Mouse (Mus musculus) hindbrain, embryonic 16.5 days (tissue): ENCODE data around the gene Rnf40. TPM values are rescaled to one million over a fixed set of nuclear protein-coding genes. Genes with fewer than 3 reads are reported as not detected.
"Not testable (repeated sequence)": the region's sequence is repeated elsewhere in the genome, so short reads cannot be mapped to it uniquely, and the experiment has no call there.

Source experiments
- ATAC-seq: fragments of 200-750 bp; cut with Nextera tagmentation; 2 replicates; pipeline ENCODE4 v1.8.0; 2017; ENCODE audit warnings: moderate TSS enrichment, moderate library complexity
- H3K27ac ChIP-seq: fragments of 300-500 bp; sonication (generic); 2 replicates; pipeline ENCODE4 v1.5.1; 2014; ENCODE audit warnings: low read depth, mild to moderate bottlenecking, control low read depth, low read length, moderate library complexity
- H3K27me3 ChIP-seq: fragments of 300-500 bp; sonication (generic); replicated peaks from 2 replicates; pipeline ENCODE4 v1.6.1; 2014; ENCODE audit warnings: low read length; ENCODE audit not compliant: control insufficient read depth, insufficient read depth
- H3K36me3 ChIP-seq: fragments of 300-500 bp; sonication (generic); 2 replicates; pipeline ENCODE4 v1.6.1; 2014; ENCODE audit warnings: mild to moderate bottlenecking, low read length, moderate library complexity, mixed read lengths; ENCODE audit not compliant: control insufficient read depth, insufficient read depth
- H3K4me1 ChIP-seq: fragments of 300-500 bp; sonication (generic); 2 replicates; pipeline ENCODE4 v1.6.1; 2014; ENCODE audit warnings: low read depth, low read length; ENCODE audit not compliant: control insufficient read depth, insufficient read depth
- H3K4me2 ChIP-seq: fragments of 300-500 bp; sonication (generic); 2 replicates; pipeline ENCODE4 v1.6.1; 2014; ENCODE audit warnings: mild to moderate bottlenecking, low read length, control low read depth, moderate library complexity
- H3K4me3 ChIP-seq: fragments of 300-500 bp; sonication (generic); 2 replicates; pipeline ENCODE4 v1.5.1; 2014; ENCODE audit warnings: mild to moderate bottlenecking, low read length, control low read depth, moderate library complexity
- H3K9ac ChIP-seq: fragments of 300-500 bp; sonication (generic); 2 replicates; pipeline ENCODE4 v1.6.1; 2014; ENCODE audit warnings: low read depth, mild to moderate bottlenecking, control low read depth, low read length, moderate library complexity
- H3K9me3 ChIP-seq: fragments of 300-500 bp; sonication (generic); 2 replicates; pipeline ENCODE4 v1.6.1; 2014; ENCODE audit warnings: mild to moderate bottlenecking, low read length, moderate library complexity; ENCODE audit not compliant: control insufficient read depth
- WGBS: fragments of 180-500 bp; shearing (Covaris S2); extraction: QIAGEN DNeasy Blood & Tissue Kit; methylation state at CpG from one replicate; pipeline ENCODE4 v1.1.7; 2014; 5-methylcytosine and 5-hydroxymethylcytosine counted together
- polyA plus RNA-seq: library from polyadenylated mRNA; unstranded; fragments of >200 nt; fragmentation: Nextera tagmentation; extraction: Ambion mirVana; gene quantifications from 2 replicates; pipeline ENCODE4 v1.2.1, GENCODE M21; 2015

Gene Rnf40
- polyA plus RNA-seq, 1 experiment from 2014 or later = 38.0 TPM

DNA sequence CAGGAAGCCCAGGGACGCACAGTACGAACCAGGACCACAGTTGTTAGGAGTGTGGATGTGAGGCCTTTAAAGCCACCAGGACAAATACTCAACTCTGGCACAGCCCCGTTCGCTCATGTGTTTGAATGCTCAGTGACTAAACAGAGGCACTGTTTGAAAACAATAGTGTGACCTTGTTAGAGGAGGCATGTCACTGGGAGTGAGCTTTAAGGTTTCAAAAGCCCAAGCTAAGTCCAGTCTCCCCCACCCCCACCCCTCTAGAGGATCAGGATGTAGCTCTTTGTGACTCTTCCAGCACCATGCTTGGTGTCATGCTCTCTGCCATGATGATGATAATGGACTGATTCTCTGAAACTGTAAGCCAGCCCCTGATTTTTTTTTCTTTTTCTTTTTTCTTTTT lies 42.8 kb downstream of the Rnf40 start:
- Histone ChIP-seq H3K9ac (no peak overlapping the region), H3K36me3 (no peaks in the 10 kb centered on the region), H3K4me1 (no peaks in the 10 kb centered on the region), H3K9me3 (no peaks in the 10 kb centered on the region), H3K27me3 (no peaks in the 10 kb centered on the region), H3K4me3 (no peak overlapping the region), H3K27ac (no peak overlapping the region), H3K4me2 (no peak overlapping the region)
- no peak for ATAC-seq
- whole genome bisulfite sequencing = 67% methylated on average over 4 of the region's 4 CpGs

DNA sequence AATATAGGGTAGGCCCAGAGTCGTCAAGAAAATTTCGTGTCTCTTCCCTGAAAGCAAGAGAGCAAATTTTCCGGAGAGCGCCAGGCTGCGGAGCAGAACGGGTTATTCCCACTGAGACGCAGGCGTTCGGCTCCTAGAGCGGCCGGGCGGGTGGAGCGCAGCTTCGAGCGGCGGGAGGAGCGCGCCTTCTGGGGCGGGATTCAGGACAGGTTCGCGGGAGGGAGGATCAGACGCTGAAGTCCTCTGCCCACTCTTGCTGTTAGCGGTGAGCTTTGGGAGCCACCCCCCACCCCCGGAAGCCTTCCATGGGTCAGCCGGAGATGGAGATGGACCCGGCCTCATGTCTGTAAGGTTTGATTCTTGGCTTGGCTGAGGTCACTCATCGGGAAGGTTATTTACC lies 48.4 kb downstream of the Rnf40 start:
- no peaks in the 10 kb centered on the region for H3K36me3 ChIP-seq
- H3K27ac ChIP-seq = no peak overlapping the region; the same call in 1 of the 2 replicates
- peak overlapping the region; percentile 66 for H3K4me3 ChIP-seq
- peak; percentile 79 for ATAC-seq
- under 1% methylated on average over 26 of the region's 27 CpGs for WGBS
- no peaks in the 10 kb centered on the region for H3K9me3 ChIP-seq
- peak overlapping the region; percentile 84 for H3K9ac ChIP-seq
- H3K4me1 ChIP-seq = peaks cover 6% of the 10 kb centered on the region
- no peaks in the 10 kb centered on the region for H3K27me3 ChIP-seq
- H3K4me2 ChIP-seq = peak overlapping the region; percentile 76

DNA sequence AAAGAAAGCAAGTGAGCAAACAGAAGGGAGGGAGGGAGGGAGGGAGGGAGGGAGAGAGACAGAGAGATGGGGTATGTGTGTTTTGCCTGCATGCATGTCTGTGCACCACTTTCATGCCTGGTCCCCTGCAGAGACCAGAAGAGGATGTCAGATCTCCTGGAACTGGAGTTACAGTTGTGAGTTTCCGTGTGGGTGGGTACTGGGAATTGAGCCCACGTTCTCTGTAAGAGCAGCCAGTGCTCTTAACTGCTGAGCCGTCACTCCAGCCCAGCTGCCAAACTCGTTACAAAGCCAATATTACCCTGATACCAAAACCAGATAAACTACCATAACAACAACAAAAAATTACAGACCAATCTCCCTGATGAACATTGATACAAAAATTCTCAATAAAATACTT lies 52.7 kb downstream of the Rnf40 start:
- Histone ChIP-seq H3K9me3 (no peaks in the 10 kb centered on the region), H3K27me3 (no peaks in the 10 kb centered on the region), H3K4me2 (no peak overlapping the region), H3K27ac (no peak overlapping the region), H3K36me3 (no peaks in the 10 kb centered on the region), H3K4me3 (no peak overlapping the region), H3K4me1 (peaks cover 6% of the 10 kb centered on the region), H3K9ac (no peak overlapping the region)
- ATAC-seq = no peak
- 46% methylated on average over 4 of the region's 4 CpGs for WGBS

- H3K36me3 ChIP-seq = no peaks in the 10 kb centered on the region
- H3K4me1 ChIP-seq = peaks cover 4% of the 10 kb centered on the region
- H3K4me2 ChIP-seq = no peak overlapping the region
- no peak for ATAC-seq
- H3K9me3 ChIP-seq = no peaks in the 10 kb centered on the region
- H3K27me3 ChIP-seq = no peaks in the 10 kb centered on the region
- no peak overlapping the region for H3K9ac ChIP-seq
- WGBS = 80% methylated on average over 4 of the region's 4 CpGs
- no peak overlapping the region for H3K27ac ChIP-seq
- no peak overlapping the region for H3K4me3 ChIP-seq
Measured at GRCm38 (mm10) chr7:127642254-127642653, 53.7 kb downstream of the Rnf40 start.

GRCm38 (mm10) chr7:127646363-127646762 lies 57.8 kb downstream of the Rnf40 start:
- ATAC-seq = no peak
- H3K4me1 ChIP-seq = no peaks in the 10 kb centered on the region
- WGBS = 92% methylated on average over 4 of the region's 4 CpGs
- H3K9ac ChIP-seq = no peak overlapping the region
- no peaks in the 10 kb centered on the region for H3K9me3 ChIP-seq
- H3K4me3 ChIP-seq = no peak overlapping the region
- no peaks in the 10 kb centered on the region for H3K36me3 ChIP-seq
- H3K4me2 ChIP-seq = no peak overlapping the region
- H3K27ac ChIP-seq = no peak overlapping the region
- no peaks in the 10 kb centered on the region for H3K27me3 ChIP-seq

DNA sequence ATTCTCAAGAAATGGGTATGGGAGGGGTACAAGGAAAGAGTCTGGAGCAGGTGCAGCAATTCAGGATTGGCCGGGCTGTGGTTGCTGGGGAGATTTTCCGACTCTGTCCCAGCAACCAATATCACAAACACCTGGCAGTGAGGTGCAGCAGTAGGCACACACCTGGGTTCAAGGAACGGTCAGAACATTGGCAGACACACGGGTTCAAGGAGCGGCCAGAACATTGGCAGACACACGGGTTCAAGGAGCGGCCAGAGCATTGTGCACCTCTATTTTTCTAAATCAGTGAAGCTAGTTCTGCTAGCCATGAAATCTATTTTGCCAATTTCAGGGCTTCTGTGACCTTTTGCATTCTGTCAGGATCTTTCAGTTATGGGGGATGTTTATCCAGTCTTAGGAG lies 59.0 kb downstream of the Rnf40 start:
- not testable (repeated sequence) for H3K4me1 ChIP-seq, H3K9me3 ChIP-seq, H3K4me3 ChIP-seq, H3K27me3 ChIP-seq, H3K4me2 ChIP-seq, ATAC-seq, H3K36me3 ChIP-seq, H3K9ac ChIP-seq, H3K27ac ChIP-seq
- 90% methylated on average over 7 of the region's 7 CpGs for WGBS

DNA sequence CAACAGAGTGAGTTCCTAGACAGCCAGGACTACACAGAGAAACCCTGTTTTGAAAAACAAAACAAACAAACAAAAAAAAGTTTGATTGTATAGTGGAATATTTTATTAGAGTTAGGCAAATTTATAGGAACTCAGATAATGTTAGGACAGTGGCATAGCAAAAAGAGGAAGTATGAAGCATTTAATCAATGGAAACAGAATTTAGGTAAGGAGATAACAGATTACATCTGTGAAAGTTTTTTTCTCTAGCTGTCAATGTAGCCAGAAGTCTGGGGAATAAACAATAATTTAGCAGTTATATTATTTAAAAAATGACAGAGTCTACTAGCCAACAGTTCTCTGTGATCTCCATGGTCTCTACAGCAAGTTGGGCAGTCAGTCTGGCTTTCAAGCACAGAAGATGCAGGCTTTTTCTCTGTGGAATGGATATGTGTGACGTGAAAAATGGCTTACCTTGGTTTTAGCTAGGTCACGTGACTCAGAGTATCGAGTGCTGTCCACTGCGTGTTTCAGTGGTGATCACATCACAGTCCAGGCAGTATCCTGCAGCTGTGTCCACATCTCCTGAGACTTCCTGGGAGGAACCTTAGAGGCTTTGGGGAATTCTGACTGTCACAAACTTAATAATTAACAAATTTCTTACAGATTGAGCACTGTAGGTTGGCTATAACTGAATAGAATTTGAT lies 60.1 kb downstream of the Rnf40 start:
- no peak overlapping the region for H3K4me3 ChIP-seq
- no peaks in the 10 kb centered on the region for H3K4me1 ChIP-seq
- H3K4me2 ChIP-seq = no peak overlapping the region
- no peak overlapping the region for H3K27ac ChIP-seq
- no peaks in the 10 kb centered on the region for H3K36me3 ChIP-seq
- no peak for ATAC-seq
- 84% methylated on average over 4 of the region's 4 CpGs for WGBS
- H3K27me3 ChIP-seq = no peaks in the 10 kb centered on the region
- no peaks in the 10 kb centered on the region for H3K9me3 ChIP-seq
- H3K9ac ChIP-seq = no peak overlapping the region

GRCm38 (mm10) chr7:127649206-127649605 lies 60.6 kb downstream of the Rnf40 start:
- no peak overlapping the region for H3K27ac ChIP-seq
- WGBS = 89% methylated on average over 5 of the region's 6 CpGs
- no peaks in the 10 kb centered on the region for H3K36me3 ChIP-seq
- no peak overlapping the region for H3K9ac ChIP-seq
- H3K4me1 ChIP-seq = no peaks in the 10 kb centered on the region
- no peaks in the 10 kb centered on the region for H3K9me3 ChIP-seq
- no peak overlapping the region for H3K4me3 ChIP-seq
- ATAC-seq = no peak
- no peaks in the 10 kb centered on the region for H3K27me3 ChIP-seq
- H3K4me2 ChIP-seq = no peak overlapping the region

DNA sequence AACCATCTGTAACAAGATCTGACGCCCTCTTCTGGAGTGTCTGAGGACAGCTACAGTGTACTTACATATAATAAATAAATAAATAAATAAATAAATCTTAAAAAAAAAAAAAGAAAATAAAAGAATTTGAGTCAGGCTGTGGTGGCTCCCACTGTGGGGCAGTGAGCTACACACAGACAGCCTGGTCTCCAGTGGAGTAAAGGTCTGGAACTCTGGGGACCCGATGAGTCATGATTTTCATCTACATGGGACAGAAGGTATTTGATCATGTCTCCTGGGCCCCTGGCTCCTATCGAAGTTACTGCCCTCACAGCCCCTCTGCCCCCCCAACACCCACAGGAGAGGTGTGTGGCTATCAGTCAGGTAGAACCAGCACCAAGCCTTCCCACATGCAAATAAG lies 63.1 kb downstream of the Rnf40 start:
- no peak overlapping the region for H3K4me3 ChIP-seq
- no peaks in the 10 kb centered on the region for H3K36me3 ChIP-seq
- 86% methylated on average over 2 of the region's 3 CpGs for WGBS
- no peak overlapping the region for H3K9ac ChIP-seq
- ATAC-seq = no peak
- no peak overlapping the region for H3K27ac ChIP-seq
- no peaks in the 10 kb centered on the region for H3K4me1 ChIP-seq
- H3K27me3 ChIP-seq = no peaks in the 10 kb centered on the region
- H3K9me3 ChIP-seq = no peaks in the 10 kb centered on the region
- H3K4me2 ChIP-seq = no peak overlapping the region; the same call in 1 of the 2 replicates
